Mouse (Mus musculus) c-Kit-positive CD71-positive TER-119-negative erythroid progenitor cells, embryonic 14.5 days (primary cell): ENCODE measurements around the gene Klhl25.
"Not testable (repeated sequence)": the region's sequence is repeated elsewhere in the genome, so short reads cannot be mapped to it uniquely, and the experiment has no call there.

ENCODE experiments used
- DNase-seq: peaks from one replicate; pipeline ENCODE4 v3.0.0-alpha.2; 2013; ENCODE audit warnings: low read depth

Klhl25 gene

DNA sequence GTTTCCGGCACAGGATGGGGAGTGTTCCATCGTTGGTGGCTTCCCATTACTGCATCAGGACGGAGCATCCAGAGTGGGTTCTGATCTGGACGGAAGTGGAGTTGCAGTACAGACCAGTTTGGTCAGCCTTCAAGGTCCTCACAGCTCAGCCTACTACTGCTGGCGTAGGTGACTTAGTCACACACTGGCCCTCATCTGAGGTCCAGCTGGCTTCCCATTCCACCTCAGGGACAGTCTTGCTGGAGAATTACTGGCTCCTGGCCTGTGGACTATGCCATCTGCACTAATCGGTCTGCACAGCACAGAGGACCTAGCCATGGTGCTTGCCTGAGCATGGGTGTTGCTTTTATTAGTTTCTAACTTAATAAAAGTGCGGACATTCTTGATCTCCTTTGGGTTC is 25.6 kb downstream of the Klhl25 start:
- no peak for DNase-seq

DNA sequence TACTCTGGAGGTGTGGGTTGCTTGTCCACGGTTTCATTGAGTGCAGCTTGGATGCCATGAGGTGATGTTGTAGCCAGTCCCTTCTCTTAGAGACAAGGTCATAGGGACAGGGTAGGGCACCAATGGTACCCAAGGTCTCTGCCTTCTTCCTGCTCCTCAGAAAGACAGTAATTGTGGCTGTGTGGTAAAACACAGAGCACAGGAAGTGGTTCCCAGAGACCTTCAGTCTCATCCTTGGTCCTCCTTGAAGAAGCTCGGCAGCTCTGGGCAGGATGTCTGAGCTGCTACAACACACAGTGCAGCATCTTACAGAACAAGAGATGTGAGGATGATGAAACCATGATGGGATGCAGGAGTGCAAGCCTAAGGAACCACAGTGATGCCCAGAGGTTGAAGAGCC is 31.3 kb downstream of the Klhl25 start:
- not testable (repeated sequence) for DNase-seq

DNA sequence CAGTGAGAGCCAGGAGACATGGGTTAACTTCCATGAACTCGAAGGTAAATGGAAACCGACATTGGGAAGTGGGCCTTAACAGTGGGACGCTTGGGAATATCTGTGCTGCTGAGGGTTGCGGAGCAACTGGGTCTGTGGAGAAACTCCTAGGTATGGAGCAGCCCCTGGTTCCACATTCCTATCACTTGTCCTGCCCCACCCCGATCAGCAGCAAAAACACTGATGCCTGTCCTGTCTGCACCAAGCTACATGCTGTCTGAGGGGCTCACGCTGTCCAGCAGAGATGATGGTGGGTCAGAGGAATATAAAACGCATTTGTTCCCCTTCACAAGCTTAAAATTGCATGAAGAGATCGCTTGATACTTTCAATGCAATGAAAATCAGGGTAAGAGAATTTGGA is 32.1 kb downstream of the Klhl25 start:
- DNase-seq: no peak

DNA sequence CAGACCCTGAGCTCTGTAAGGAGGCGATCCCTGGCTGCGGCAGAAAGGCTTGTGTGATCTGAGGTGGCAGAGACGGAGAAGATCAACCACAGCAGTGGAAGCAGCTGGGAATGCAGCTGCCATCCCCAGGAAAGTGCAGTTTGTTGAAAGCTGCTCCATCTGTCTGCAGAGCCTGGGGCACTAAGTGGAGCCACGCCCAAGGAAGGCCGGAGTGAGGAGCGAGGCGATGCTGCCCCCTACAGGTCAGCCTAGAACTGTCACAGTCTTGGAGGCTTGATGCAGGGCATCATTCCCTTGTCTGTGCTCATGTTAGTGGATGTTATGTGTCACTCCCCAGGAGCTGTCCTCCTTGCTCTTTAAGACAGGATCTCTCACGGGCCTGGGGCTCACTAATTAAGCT is 32.5 kb downstream of the Klhl25 start:
- DNase-seq: peak; percentile 59

DNA sequence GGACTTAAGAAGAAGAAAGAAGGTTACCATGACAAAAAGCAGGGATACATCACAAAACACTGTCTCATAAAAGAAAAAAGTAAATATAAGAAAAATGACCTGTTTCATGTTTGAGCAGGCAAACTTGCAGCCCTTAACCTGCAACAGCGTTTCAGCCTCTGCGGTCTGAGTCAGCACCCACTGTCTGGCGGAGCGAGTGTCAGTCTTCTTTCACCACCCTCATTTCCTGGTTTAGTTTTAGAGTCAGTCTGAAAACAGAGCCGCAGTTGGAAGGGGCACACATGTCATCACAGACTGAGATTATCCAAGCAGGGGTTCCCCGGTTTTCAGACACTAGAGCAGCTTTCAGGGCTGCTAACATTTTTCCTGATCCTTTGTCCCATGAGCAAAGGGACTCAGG is 33.3 kb downstream of the Klhl25 start:
- no peak for DNase-seq

DNA sequence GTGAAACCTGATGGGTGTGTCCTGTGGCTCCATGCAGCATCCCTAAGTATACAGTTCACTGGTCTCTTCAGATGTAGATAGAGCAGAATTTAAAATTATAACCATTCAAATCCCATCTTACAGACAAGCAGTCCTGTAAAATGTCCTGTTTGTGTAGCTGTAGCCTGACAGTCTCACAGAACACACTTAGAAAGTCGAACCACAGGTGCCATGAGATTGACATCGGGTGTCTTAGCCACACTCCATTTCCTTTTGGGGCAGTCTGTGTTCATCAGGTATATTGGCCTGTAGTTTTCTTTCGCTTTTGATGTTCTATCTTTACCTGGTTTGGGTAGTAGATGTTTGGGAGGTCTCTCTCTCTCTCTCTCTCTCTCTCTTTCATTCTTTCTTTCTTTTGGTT is 33.7 kb downstream of the Klhl25 start:
- no peak for DNase-seq

DNA sequence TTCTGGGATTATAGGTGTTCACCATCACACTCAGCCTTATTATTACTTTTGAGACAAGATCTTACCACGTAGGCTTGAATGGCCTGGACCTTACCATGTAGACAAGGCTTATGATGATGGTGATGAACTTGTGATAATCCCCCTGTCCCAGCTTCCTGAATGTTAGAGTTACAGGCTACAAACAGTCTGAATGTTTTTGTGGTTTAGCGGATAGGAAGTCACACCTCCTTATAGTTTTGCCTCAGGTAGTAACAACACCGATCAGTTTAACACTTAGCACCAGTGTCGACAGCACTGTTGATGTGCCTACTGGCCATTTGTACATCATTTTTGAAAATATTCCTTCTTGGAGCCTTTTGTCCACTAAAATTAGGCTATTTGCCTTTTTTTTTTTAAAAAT is 43.4 kb downstream of the Klhl25 start:
- no peak for DNase-seq

- DNase-seq: no peak
These were observed 44.6 kb downstream of the Klhl25 start for GRCm38 (mm10) chr7:75892737-75893136.

DNA sequence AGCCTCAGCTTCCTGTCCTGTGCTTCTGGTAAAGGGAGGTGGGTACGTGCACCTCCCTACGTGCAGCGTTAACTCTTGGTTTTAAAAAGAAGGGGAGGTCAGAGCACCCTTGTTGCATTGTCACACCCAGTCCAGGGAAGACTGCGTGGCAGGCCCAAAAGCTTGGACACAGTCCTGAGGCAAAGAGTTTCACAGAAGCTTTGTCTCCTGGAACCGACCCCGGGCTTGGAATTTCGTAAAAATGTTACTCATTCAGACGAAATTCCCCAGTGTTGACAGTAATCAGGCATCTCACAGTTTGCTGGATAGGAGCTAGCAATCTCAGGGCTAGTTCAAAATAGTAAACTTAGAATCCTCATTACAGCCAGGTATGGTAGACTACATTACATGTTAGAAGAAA is 45.6 kb downstream of the Klhl25 start:
- no peak for DNase-seq

- no peak for DNase-seq
These were observed 48.9 kb downstream of the Klhl25 start for GRCm38 (mm10) chr7:75897041-75897440.

DNA sequence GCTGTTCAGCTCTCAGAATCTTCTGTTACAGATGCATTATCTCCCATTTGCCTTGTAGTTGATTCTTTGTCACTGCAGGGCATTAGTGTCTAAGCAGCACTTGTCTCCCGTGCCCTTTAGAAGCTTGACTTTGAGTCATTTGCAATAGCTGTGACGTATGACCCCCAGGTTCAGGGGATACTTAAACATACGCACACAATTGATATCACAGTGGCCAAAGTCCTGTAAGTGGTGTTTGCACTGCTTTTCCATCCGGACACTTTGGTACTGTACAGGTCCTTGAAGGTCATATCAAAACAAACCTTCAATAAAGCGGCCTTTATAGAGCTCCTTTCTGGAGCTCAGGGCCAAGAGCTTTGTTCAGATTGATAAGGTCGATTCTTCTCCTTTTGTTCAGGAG is 51.0 kb downstream of the Klhl25 start:
- DNase-seq: no peak

GRCm38 (mm10) chr7:75899517-75899916 is 51.4 kb downstream of the Klhl25 start:
- no peak for DNase-seq

- DNase-seq: no peak
These were observed 51.8 kb downstream of the Klhl25 start for GRCm38 (mm10) chr7:75899954-75900353.

- DNase-seq: no peak
These were observed 57.0 kb downstream of the Klhl25 start for GRCm38 (mm10) chr7:75905145-75905544.

- peak; percentile 43 for DNase-seq
These were observed 62.0 kb downstream of the Klhl25 start for GRCm38 (mm10) chr7:75910035-75910651.

DNA sequence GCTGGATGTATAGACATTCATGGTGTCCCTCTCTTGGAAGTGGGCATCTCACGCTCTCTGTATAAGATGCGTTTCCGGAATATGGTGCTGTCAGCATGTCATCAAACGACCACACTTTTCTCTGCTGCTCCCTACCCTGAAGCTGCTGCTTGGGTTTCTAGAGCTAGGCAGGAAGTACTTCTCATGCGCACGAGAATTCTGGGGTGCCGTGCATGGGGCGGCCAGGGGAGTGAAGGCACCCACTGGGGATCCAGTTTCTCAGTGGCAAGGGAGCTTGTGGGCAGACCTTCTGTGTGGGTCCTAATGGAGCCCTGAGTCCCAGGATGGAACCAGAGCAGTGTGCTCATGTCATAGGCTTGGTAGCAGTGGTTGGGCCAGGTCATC is 62.5 kb downstream of the Klhl25 start:
- no peak for DNase-seq

DNA sequence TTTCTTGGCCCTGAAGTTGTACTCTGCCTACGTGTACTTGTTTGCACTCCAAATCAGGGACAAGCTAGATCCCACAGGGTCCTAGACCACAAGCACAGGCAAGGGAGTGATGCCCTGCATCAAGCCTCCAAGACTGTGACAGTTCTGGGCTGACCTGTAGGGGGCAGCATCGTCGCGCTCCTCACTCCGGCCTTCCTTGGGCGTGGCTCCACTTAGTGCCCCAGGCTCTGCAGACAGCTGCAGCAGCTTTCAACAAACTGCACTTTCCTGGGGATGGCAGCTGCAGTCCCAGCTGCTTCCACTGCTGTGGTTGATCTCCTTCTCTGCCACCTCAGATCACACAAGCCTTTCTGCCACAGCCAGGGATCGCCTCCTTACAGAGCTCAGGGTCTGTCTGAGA is 65.8 kb downstream of the Klhl25 start:
- peak; percentile 34 for DNase-seq

DNA sequence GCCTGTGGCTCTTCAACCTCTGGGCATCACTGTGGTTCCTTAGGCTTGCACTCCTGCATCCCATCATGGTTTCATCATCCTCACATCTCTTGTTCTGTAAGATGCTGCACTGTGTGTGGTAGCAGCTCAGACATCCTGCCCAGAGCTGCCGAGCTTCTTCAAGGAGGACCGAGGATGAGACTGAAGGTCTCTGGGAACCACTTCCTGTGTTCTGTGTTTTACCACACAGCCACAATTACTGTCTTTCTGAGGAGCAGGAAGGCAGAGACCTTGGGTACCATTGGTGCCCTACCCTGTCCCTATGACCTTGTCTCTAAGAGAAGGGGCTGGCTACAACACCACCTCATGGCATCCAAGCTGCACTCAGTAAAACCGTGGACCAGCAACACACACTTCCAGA is 67.4 kb downstream of the Klhl25 start:
- DNase-seq: not testable (repeated sequence)

GRCm38 (mm10) chr7:75917662-75918061 is 69.6 kb downstream of the Klhl25 start:
- no peak for DNase-seq

GRCm38 (mm10) chr7:75919745-75920144 is 71.6 kb downstream of the Klhl25 start:
- not testable (repeated sequence) for DNase-seq
